19 mouse cellular contexts compared by ENCODE assay signal in the genomic region with DNA sequence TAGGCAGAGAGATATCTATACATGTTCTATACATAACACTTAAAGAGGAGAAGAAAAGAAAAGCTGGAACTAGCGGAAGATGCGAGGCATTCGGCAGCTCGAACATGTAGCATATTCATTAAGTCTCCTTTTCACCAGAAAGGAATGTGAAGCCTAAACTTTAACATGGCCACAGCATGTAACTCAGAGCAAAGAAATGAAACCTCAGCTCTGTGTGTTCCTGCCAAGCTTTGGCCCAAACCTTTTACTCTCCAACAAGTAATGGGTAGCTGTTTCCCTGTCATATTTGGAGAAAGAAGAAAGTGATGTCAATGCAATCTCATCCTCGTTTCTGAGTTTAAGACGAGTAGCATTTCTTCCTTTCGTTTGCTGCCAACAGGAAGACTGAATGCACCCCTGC.
DNase-seq lines count a peak whose midpoint lies in the region; ATAC-seq and TF ChIP-seq lines count a peak whose summit lies in the region.
"Had no signal": no experiment of that assay in that cellular context is flagged by ENCODE, and none has a peak within 500 bp of the region (broad histone marks: within the 10 kb centered on the region; RNA-seq: fewer than 3 reads in every experiment).

No protein-coding gene starts in this region.

- no peak overlapping the region for H3K4me2 ChIP-seq in limb, embryonic 15.5 days
- H3K4me2 ChIP-seq in CH12.LX (ENCODE audit: insufficient read depth, low read depth, poor library complexity, severe bottlenecking) (0 out of 2 replicates have a peak overlapping the region, but pooled peaks have one; percentile 23), myocyte (ENCODE audit: low read depth) (peak overlapping the region; percentile 84)
- no peak overlapping the region for H3K4me2 ChIP-seq in hindbrain, embryonic 11.5 days (replicated peaks; ENCODE audit: low read depth, low read length)
- H3K4me2 ChIP-seq: forebrain, embryonic 13.5 days; heart, embryonic 11.5 days; hindbrain, embryonic 15.5 days had no signal

- TF ChIP-seq POLR2A in CH12.LX (IDR thresholded peaks at IDR 0.05; ENCODE audit: low read depth, low read length) (no peak), myocyte (IDR thresholded peaks at IDR 0.05; ENCODE audit: insufficient read length, low read depth) (no peak)
- TF ChIP-seq POLR2A in brain, embryonic 14.5 days (IDR thresholded peaks at IDR 0.05; ENCODE audit: borderline replicate concordance, extremely low read depth, insufficient read depth, insufficient read length, poor library complexity, severe bottlenecking) = no peak

- no peak for ATAC-seq in limb, embryonic 15.5 days (ENCODE audit: insufficient number of reproducible peaks, low FRiP score, low TSS enrichment, low read depth)
- ATAC-seq in hindbrain, embryonic 11.5 days (ENCODE audit: low FRiP score) = no peak
- ATAC-seq: forebrain, embryonic 13.5 days; intestine, embryonic 16.5 days had no signal

- TF ChIP-seq CTCF in CH12.LX (conservative IDR thresholded peaks at IDR 0.05 in 1 of 2, IDR thresholded peaks at IDR 0.05 in 1 of 2; ENCODE audit: low read depth in 2 of 2, low read length in 2 of 2) = no peak
- no peak for TF ChIP-seq CTCF in brain, embryonic 14.5 days (IDR thresholded peaks at IDR 0.05; ENCODE audit: borderline replicate concordance, extremely low read depth, insufficient read depth, insufficient read length)

- H3K27ac ChIP-seq in limb, embryonic 15.5 days = 0 out of 2 replicates have a peak overlapping the region, but pooled peaks have one; percentile 22
- H3K27ac ChIP-seq in limb, embryonic 10.5 days = no peak overlapping the region
- no peak overlapping the region for H3K27ac ChIP-seq in CH12.LX (ENCODE audit: insufficient read depth, low read depth)
- no peak overlapping the region for H3K27ac ChIP-seq in hindbrain, embryonic 11.5 days (ENCODE audit: low read depth, low read length)
- H3K27ac ChIP-seq: forebrain, embryonic 13.5 days; heart, adult 2 months; hindbrain, embryonic 10.5 days; hindbrain, embryonic 15.5 days had no signal

- no peaks in the 10 kb centered on the region for H3K27me3 ChIP-seq in limb, embryonic 15.5 days
- no peaks in the 10 kb centered on the region for H3K27me3 ChIP-seq in limb, embryonic 10.5 days (ENCODE audit: low read depth, poor library complexity, severe bottlenecking)
- H3K27me3 ChIP-seq in CH12.LX (replicated peaks) (no peaks in the 10 kb centered on the region), myocyte (ENCODE audit: control insufficient read depth, insufficient read depth, insufficient read length) (no peaks in the 10 kb centered on the region)
- H3K27me3 ChIP-seq in hindbrain, embryonic 11.5 days (ENCODE audit: control insufficient read depth, insufficient read depth, low read length) = no peaks in the 10 kb centered on the region
- H3K27me3 ChIP-seq: forebrain, embryonic 13.5 days; hindbrain, embryonic 15.5 days had no signal

- in situ Hi-C loops in CH12.LX (cut with MboI; ENCODE audit: low pct_ligation_motif_present, low pct_unique_long_range_greater_than_20kb, low sequenced_read_pairs) = no loop called here

- H3K9ac ChIP-seq in limb, embryonic 15.5 days = no peak overlapping the region
- no peak overlapping the region for H3K9ac ChIP-seq in CH12.LX (ENCODE audit: insufficient read depth, low read depth)
- no peak overlapping the region for H3K9ac ChIP-seq in hindbrain, embryonic 11.5 days (ENCODE audit: low read depth, low read length)
- H3K9ac ChIP-seq: forebrain, embryonic 13.5 days; hindbrain, embryonic 15.5 days had no signal

- TF ChIP-seq EP300 in CH12.LX (IDR thresholded peaks at IDR 0.05; ENCODE audit: low read length) = no peak

- no peaks in the 10 kb centered on the region for H3K4me1 ChIP-seq in limb, embryonic 15.5 days
- H3K4me1 ChIP-seq in limb, embryonic 10.5 days = 0 out of 2 replicates have a peak, but pooled peaks cover 2% of the 10 kb centered on the region
- peaks cover 0 to 5% of the 10 kb centered on the region in 2 experiments; a peak in 2 of 4 replicates for H3K4me1 ChIP-seq in CH12.LX (ENCODE audit: control insufficient read depth in 1 of 2, insufficient read depth in 2 of 2)
- H3K4me1 ChIP-seq in hindbrain, embryonic 11.5 days (replicated peaks; ENCODE audit: control insufficient read depth, insufficient read depth, low read length) = no peaks in the 10 kb centered on the region
- H3K4me1 ChIP-seq: forebrain, embryonic 13.5 days; hindbrain, embryonic 10.5 days; hindbrain, embryonic 15.5 days had no signal

- 49% methylated on average over 7 of the region's 7 CpGs for WGBS in limb, embryonic 15.5 days
- 88% methylated on average over 7 of the region's 7 CpGs for WGBS in limb, embryonic 10.5 days
- 83% methylated on average over 7 of the region's 7 CpGs for WGBS in hindbrain, embryonic 11.5 days

- no peak for DNase-seq in limb, embryonic 10.5 days (ENCODE audit: low spot score)
- DNase-seq in CH12.LX (ENCODE audit: extremely low read depth) = no peak
- peak; percentile 4 for DNase-seq in brain, embryonic 14.5 days (ENCODE audit: low read depth)
- DNase-seq in kidney, postnatal 14 days = no peak
- no peak for DNase-seq in hindbrain, embryonic 11.5 days (ENCODE audit: low spot score)
- DNase-seq: adrenal gland, postnatal 10 days; cerebellum, adult 18-20 months; cerebellum, adult 9-11 months; cerebellum, postnatal 36 days; gastrocnemius, postnatal 14 days; heart, adult 2 months; kidney, adult 2 months had no signal

- TF ChIP-seq RAD21 in CH12.LX (IDR thresholded peaks at IDR 0.05; ENCODE audit: low read depth, low read length) = no peak

- dilution Hi-C loops in CH12.LX (cut with MboI; ENCODE audit: extremely low pct_ligation_motif_present, extremely low pct_unique_long_range_greater_than_20kb, low sequenced_read_pairs) = no loop called here

- H3K79me2 ChIP-seq in CH12.LX (replicated peaks; ENCODE audit: control insufficient read depth, extremely low read depth, insufficient read depth, poor library complexity, severe bottlenecking) (no peaks in the 10 kb centered on the region), myocyte (ENCODE audit: control insufficient read depth, insufficient read depth) (no peaks in the 10 kb centered on the region)

- no peak overlapping the region for H3ac ChIP-seq in myocyte (ENCODE audit: control insufficient read depth, insufficient read length)

- H3K9me3 ChIP-seq in limb, embryonic 15.5 days = no peaks in the 10 kb centered on the region
- no peaks in the 10 kb centered on the region for H3K9me3 ChIP-seq in limb, embryonic 10.5 days (replicated peaks)
- no peaks in the 10 kb centered on the region for H3K9me3 ChIP-seq in CH12.LX (replicated peaks; ENCODE audit: low read length)
- no peaks in the 10 kb centered on the region for H3K9me3 ChIP-seq in hindbrain, embryonic 11.5 days (ENCODE audit: control insufficient read depth, low read length)
- H3K9me3 ChIP-seq: forebrain, embryonic 13.5 days; hindbrain, embryonic 10.5 days; hindbrain, embryonic 15.5 days had no signal

- no peaks in the 10 kb centered on the region for H3K36me3 ChIP-seq in limb, embryonic 15.5 days
- no peaks in the 10 kb centered on the region for H3K36me3 ChIP-seq in limb, embryonic 10.5 days
- no peaks in the 10 kb centered on the region for H3K36me3 ChIP-seq in CH12.LX (replicated peaks in 1 of 2; ENCODE audit: control insufficient read depth in 1 of 2, insufficient read depth in 1 of 2, low read length in 1 of 2)
- no peaks in the 10 kb centered on the region for H3K36me3 ChIP-seq in myocyte (ENCODE audit: control insufficient read depth, insufficient read depth)
- H3K36me3 ChIP-seq in hindbrain, embryonic 11.5 days (ENCODE audit: control insufficient read depth, insufficient read depth, low read length) = no peaks in the 10 kb centered on the region
- H3K36me3 ChIP-seq: hindbrain, embryonic 10.5 days; hindbrain, embryonic 15.5 days had no signal

- H3K4me3 ChIP-seq in limb, embryonic 15.5 days = no peak overlapping the region
- no peak overlapping the region for H3K4me3 ChIP-seq in limb, embryonic 10.5 days
- H3K4me3 ChIP-seq in CH12.LX (replicated peaks in 1 of 3; ENCODE audit: low read depth in 2 of 3, low read length in 2 of 3, poor library complexity in 1 of 3) (no peak overlapping the region), myocyte (no peak overlapping the region)
- H3K4me3 ChIP-seq in hindbrain, embryonic 11.5 days (ENCODE audit: low read depth, low read length) = no peak overlapping the region
- H3K4me3 ChIP-seq: forebrain, embryonic 13.5 days; heart, adult 2 months; hindbrain, embryonic 10.5 days; hindbrain, embryonic 15.5 days had no signal

TF ChIP-seq in CH12.LX, 34 proteins besides CTCF, POLR2A, EP300 and RAD21 (continues in another document):
- TF ChIP-seq MAFK (IDR thresholded peaks at IDR 0.05; ENCODE audit: insufficient replicate concordance, low read length) (no peak), JUND (conservative IDR thresholded peaks at IDR 0.05; ENCODE audit: low read depth, low read length) (no peak), IRF4 (IDR thresholded peaks at IDR 0.05; ENCODE audit: low read depth, low read length) (no peak), E2F4 (IDR thresholded peaks at IDR 0.05; ENCODE audit: insufficient replicate concordance, low read depth, low read length) (no peak), NELFE (IDR thresholded peaks at IDR 0.05; ENCODE audit: low read depth, low read length) (no peak), ETS1 (conservative IDR thresholded peaks at IDR 0.05; ENCODE audit: low read depth, low read length) (no peak), SIN3A (IDR thresholded peaks at IDR 0.05; ENCODE audit: low read length) (no peak), MXI1 (IDR thresholded peaks at IDR 0.05; ENCODE audit: low read depth, low read length) (no peak), CHD2 (IDR thresholded peaks at IDR 0.05; ENCODE audit: low read length) (no peak), ELF1 (IDR thresholded peaks at IDR 0.05; ENCODE audit: low read depth, low read length) (no peak), JUN (IDR thresholded peaks at IDR 0.05; ENCODE audit: insufficient read depth, low read depth, low read length) (no peak)

TF ChIP-seq in myocyte, 11 proteins besides CTCF, POLR2A, EP300 and RAD21:
- TF ChIP-seq REST (IDR thresholded peaks at IDR 0.05; ENCODE audit: insufficient read depth, insufficient read length) (no peak), POLR2AphosphoS2 (IDR thresholded peaks at IDR 0.05; ENCODE audit: insufficient read length, low read depth) (no peak), MYOD1 (IDR thresholded peaks at IDR 0.05; ENCODE audit: control insufficient read depth in 1 of 3, insufficient read length in 2 of 3, low read depth in 2 of 3) (no peak)

Comparison
In these comparisons a context has a peak if more than half of its experiments do, and no peak if none do; other contexts are left out.
1. H3K4me2 ChIP-seq: peak in CH12.LX (single experiment) and myocyte (single experiment); none in limb, embryonic 15.5 days (single experiment) and hindbrain, embryonic 11.5 days (single experiment).